Mouse (Mus musculus) testis, adult 2 months (tissue): ENCODE data around the gene Surf2.

Source experiments
- CTCF ChIP-seq: fragments of 200-500 bp; IDR thresholded peaks from 2 replicates; pipeline ENCODE4 v1.5.1; 2012; ENCODE audit warnings: low read depth, mild to moderate bottlenecking, inconsistent platforms, low read length, moderate library complexity; ENCODE audit not compliant: control insufficient read depth, insufficient read depth, insufficient replicate concordance
- POLR2A ChIP-seq: fragments of 200-500 bp; IDR thresholded peaks from 2 replicates; pipeline ENCODE4 v1.6.1; 2012; ENCODE audit warnings: low read depth, mild to moderate bottlenecking, inconsistent platforms, low read length, moderate library complexity; ENCODE audit not compliant: control insufficient read depth

- TF ChIP-seq POLR2A (no peak), CTCF (no peak)
Observed at GRCm38 (mm10) chr2:26936425-26936824, 20.3 kb downstream of the Surf2 start.
